Mouse (Mus musculus) frontal cortex, postnatal 10 days (tissue): ENCODE data around the gene Prkx.

Source experiments
- DNase-seq, 2 experiments: peaks; one replicate each; pipeline ENCODE4 v3.0.0; 2022; ENCODE audit warnings: low spot score in 2 of 2, mixed read lengths in 1 of 2

Prkx gene

GRCm38 (mm10) chrX:77796238-77796835, at the start of gene Prkx:
Gene Prkx, minus strand, starts transcription at chrX:77796278.
- DNase-seq, result no peak

GRCm38 (mm10) chrX:77812031-77812430, 16.0 kb upstream of the Prkx start:
- DNase-seq, result no peak

GRCm38 (mm10) chrX:77810608-77811206, 14.6 kb upstream of the Prkx start:
- DNase-seq, result peak; percentile 18 to 57

GRCm38 (mm10) chrX:77808602-77809001, 12.5 kb upstream of the Prkx start:
- peak in 1 of 2 experiments; percentile 29 for DNase-seq

- no peak for DNase-seq
Measured at GRCm38 (mm10) chrX:77802293-77802692, 6.2 kb upstream of the Prkx start.

- DNase-seq, result no peak
Measured at GRCm38 (mm10) chrX:77801543-77801942, 5.5 kb upstream of the Prkx start.

GRCm38 (mm10) chrX:77799554-77799953, 3.5 kb upstream of the Prkx start:
- DNase-seq, result no peak

- no peak for DNase-seq
Measured at GRCm38 (mm10) chrX:77797801-77798200, 1.7 kb upstream of the Prkx start.

- no peak for DNase-seq
Measured at GRCm38 (mm10) chrX:77796916-77797315, 838 bp upstream of the Prkx start.

GRCm38 (mm10) chrX:77795858-77796174, 262 bp downstream of the Prkx start:
- peak; percentile 81 to 85 for DNase-seq

GRCm38 (mm10) chrX:77794962-77795857, 868 bp downstream of the Prkx start:
- no peak for DNase-seq

- no peak for DNase-seq
Measured at GRCm38 (mm10) chrX:77788675-77789074, 7.4 kb downstream of the Prkx start.

GRCm38 (mm10) chrX:77786354-77786753, 9.7 kb downstream of the Prkx start:
- DNase-seq, result no peak

- DNase-seq, result no peak
Measured at GRCm38 (mm10) chrX:77777822-77778221, 18.3 kb downstream of the Prkx start.

- DNase-seq, result no peak
Measured at GRCm38 (mm10) chrX:77765153-77765552, 30.9 kb downstream of the Prkx start.

GRCm38 (mm10) chrX:77744260-77744659, 51.8 kb downstream of the Prkx start:
- DNase-seq, result no peak

- DNase-seq, result no peak
Measured at GRCm38 (mm10) chrX:77741383-77741782, 54.7 kb downstream of the Prkx start.

- DNase-seq, result no peak
Measured at GRCm38 (mm10) chrX:77733930-77734536, 62.0 kb downstream of the Prkx start.

- peak in 1 of 2 experiments; percentile 9 for DNase-seq
Measured at GRCm38 (mm10) chrX:77720298-77720697, 75.8 kb downstream of the Prkx start.
